Mouse (Mus musculus) heart, postnatal 25 days (tissue): ENCODE data around the gene Ctsf. TPM values are rescaled to one million over a fixed set of nuclear protein-coding genes. Genes with fewer than 3 reads are reported as not detected.

Experiments used
- DNase-seq: peaks from one replicate; pipeline ENCODE4 v3.0.0; 2022; ENCODE audit warnings: low spot score
- intact Hi-C: fragments of 180-260 bp; cut with DNase I; formaldehyde crosslinking; loops from one replicate; pipeline ENCODE4 v1.15.1; 2025
- total RNA-seq, 2 experiments: library from RNA; stranded (reverse); gene quantifications; 2 replicates each; pipeline ENCODE4 v1.2.3; 2021

Ctsf gene
- total RNA-seq, 2 experiments from 2014 or later: 77.9 to 82.6 TPM

DNA sequence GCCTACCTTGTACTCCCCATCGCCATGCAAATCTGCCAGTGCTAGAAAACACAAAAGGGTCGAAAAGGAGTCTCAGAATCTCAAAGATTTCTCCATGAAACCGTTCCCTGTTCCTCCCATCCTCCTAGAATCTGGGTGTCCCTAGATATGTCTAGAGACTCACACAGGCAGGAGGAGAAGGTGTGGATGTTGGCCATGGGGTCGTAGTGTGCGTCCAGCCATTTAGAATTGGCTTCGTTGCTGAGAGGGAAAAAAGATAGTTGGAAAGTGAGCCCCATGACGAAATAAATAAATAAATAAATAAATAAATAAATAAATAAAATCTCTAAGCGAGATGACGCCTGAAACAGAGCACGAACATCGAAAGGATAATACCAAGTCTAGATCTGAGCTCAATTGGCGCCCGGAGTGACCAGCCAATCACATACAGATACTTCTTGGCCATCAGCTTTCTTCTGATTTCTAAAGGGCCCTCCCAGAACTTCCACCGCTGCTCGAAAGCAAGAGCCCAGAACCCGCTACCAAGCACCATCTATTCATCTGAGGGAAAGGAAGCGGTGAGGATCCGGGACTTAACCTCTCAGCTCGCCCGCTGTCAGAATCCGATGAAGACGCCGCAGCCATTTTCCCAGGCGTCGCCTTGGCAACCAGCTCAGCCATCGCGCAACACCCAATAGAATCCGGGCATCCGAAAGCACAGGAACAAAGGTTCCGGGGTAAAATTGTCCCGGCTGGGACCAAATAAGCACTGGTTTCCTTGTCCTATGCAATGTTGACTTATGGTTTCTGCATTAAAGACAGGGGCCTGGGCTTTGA is 51.3 kb downstream of the Ctsf start, which contains the start of gene Bbs1:
Bbs1 (minus strand) TSS at position 650 of the 816 bp plus-strand sequence.
- DNase-seq: peak; percentile 47
- intact Hi-C loops: loop anchor here (5.0 kb wide), 1 partner anchor 149 kb away; the partner anchor contains the start of gene Rbm4b

- DNase-seq: no peak
Measured at GRCm38 (mm10) chr19:4908107-4908506, 53.2 kb downstream of the Ctsf start.

DNA sequence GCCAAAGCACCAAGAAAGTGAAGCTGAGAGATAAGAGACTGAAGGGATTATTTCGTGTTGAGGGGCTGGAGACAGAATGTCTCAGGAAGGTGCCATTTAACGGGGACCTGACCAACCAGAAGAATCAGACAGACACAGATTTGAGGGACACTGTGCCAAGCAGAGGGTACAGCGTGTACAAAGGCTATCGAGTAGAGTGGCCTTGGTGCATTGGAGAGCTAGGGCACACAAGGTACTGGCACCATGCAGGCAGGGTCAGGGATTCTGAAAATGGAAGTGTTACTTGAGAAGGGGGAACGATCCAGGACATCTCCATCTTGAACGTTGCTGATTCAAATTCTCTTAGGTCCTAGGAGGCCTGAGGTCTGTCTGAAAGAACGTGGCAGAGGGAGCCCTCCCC is 54.4 kb downstream of the Ctsf start:
- intact Hi-C loops: loop anchor here (5.0 kb wide), 1 partner anchor 152 kb away; the partner anchor contains the start of gene Rbm4b
- no peak for DNase-seq

More at GRCm38 (mm10) chr19:4908107-4908506, 53.2 kb downstream of the Ctsf start:
- intact Hi-C loops: loop anchor here (5.0 kb wide), 1 partner anchor 151 kb away; the partner anchor contains the start of gene Rbm4b

Other genes starting within 250 kb of the Ctsf start
- 10 to 100 TPM in 1 of 2 experiments, 1 to 10 TPM in 1; 9.5 to 10.5 TPM for gene Lrfn4, start 239.5 kb upstream of the Ctsf start, total RNA-seq
- 10 to 100 TPM; 10.9 to 11.1 TPM for gene Rce1, start 229.5 kb upstream of the Ctsf start, total RNA-seq
- not detected for gene Gm960, start 156.5 kb upstream of the Ctsf start, total RNA-seq
- gene Sptbn2, start 144.0 kb upstream of the Ctsf start, total RNA-seq: under 1 TPM; 0.31 to 0.60 TPM
- 1 to 10 TPM; 6.7 to 7.4 TPM for gene Rbm4b, start 98.6 kb upstream of the Ctsf start, total RNA-seq
- gene Rbm4, start 61.2 kb upstream of the Ctsf start, total RNA-seq: 10 to 100 TPM; 45.7 to 48.0 TPM
- 10 to 100 TPM; 12.7 to 17.2 TPM for gene Gm21992, start 43.5 kb upstream of the Ctsf start, total RNA-seq
- 10 to 100 TPM; 15.3 to 25.9 TPM for gene Rbm14, start 43.5 kb upstream of the Ctsf start, total RNA-seq
- gene Ccs, start 15.8 kb upstream of the Ctsf start, total RNA-seq: 10 to 100 TPM; 26.2 to 26.6 TPM
- gene Ccdc87, start 15.8 kb upstream of the Ctsf start, total RNA-seq: not detected
- under 1 TPM; 0.42 to 0.53 TPM for gene Actn3, start 22.8 kb downstream of the Ctsf start, total RNA-seq
- 1 to 10 TPM; 2.6 to 4.0 TPM for gene Zdhhc24, start 23.5 kb downstream of the Ctsf start, total RNA-seq
- gene Bbs1, start 51.5 kb downstream of the Ctsf start, total RNA-seq: 1 to 10 TPM; 4.0 to 4.1 TPM
- 10 to 100 TPM; 17.5 to 19.6 TPM for gene Dpp3, start 73.2 kb downstream of the Ctsf start, total RNA-seq
- gene Peli3, start 88.0 kb downstream of the Ctsf start, total RNA-seq: 1 to 10 TPM; 1.0 to 1.3 TPM
- gene Mrpl11, start 107.0 kb downstream of the Ctsf start, total RNA-seq: 10 to 100 TPM; 70.9 to 73.2 TPM
- under 1 TPM in 1 of 2 experiments, not detected in 1; 0.06 TPM for gene Npas4, start 135.2 kb downstream of the Ctsf start, total RNA-seq
- 10 to 100 TPM; 12.2 to 13.3 TPM for gene Slc29a2, start 168.7 kb downstream of the Ctsf start, total RNA-seq
- gene B4gat1, start 183.7 kb downstream of the Ctsf start, total RNA-seq: 10 to 100 TPM; 47.0 to 47.3 TPM
- gene AC124502.3, start 183.8 kb downstream of the Ctsf start, total RNA-seq: 1 to 10 TPM; 2.2 TPM
- gene Brms1, start 186.2 kb downstream of the Ctsf start, total RNA-seq: 10 to 100 TPM; 11.4 to 12.3 TPM
- 1 to 10 TPM; 1.6 to 3.4 TPM for gene Rin1, start 195.4 kb downstream of the Ctsf start, total RNA-seq
- 10 to 100 TPM; 15.3 to 16.1 TPM for gene Cd248, start 212.9 kb downstream of the Ctsf start, total RNA-seq
- gene Tmem151a, start 230.4 kb downstream of the Ctsf start, total RNA-seq: 1 to 10 TPM; 4.0 to 4.8 TPM
- 10 to 100 TPM; 91.5 to 92.6 TPM for gene Yif1a, start 233.4 kb downstream of the Ctsf start, total RNA-seq
- gene Cnih2, start 243.4 kb downstream of the Ctsf start, total RNA-seq: under 1 TPM in 1 of 2 experiments, not detected in 1; 0.18 TPM